Mouse (Mus musculus): ENCODE results near the gene 4933415A04Rik.

DNA sequence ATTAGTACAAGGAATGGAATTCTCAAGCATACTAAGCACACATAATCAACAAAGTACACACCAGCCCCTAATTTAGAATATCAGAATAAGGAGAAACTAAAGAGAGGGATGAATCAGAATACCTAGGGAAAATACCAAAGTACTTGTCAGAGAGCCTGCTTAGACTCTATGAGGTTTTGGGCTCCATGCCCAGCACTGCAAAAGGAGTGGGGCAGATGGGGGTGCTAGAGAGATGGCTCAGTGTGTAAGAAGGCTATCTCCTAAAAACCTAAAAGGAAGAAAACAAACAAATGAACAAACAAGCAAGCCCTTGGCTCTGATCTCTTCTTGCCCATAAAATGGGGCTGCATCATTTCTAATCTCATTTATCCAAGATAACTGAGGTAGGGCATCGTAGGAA is 37.5 kb downstream of the 4933415A04Rik start:
- TF ChIP-seq CTCF (IDR thresholded peaks at IDR 0.05; ENCODE audit: low read depth, low read length) (no peak), TAL1 (conservative IDR thresholded peaks at IDR 0.05; ENCODE audit: low read depth, low read length) (no peak), GATA1 (IDR thresholded peaks at IDR 0.05; ENCODE audit: borderline replicate concordance, low read length) (no peak), POLR2AphosphoS5 (IDR thresholded peaks at IDR 0.05; ENCODE audit: insufficient replicate concordance, low read depth, low read length) (no peak), GATA2 (IDR thresholded peaks at IDR 0.05; ENCODE audit: borderline replicate concordance, low read depth, low read length) (no peak)
